Mouse (Mus musculus): ENCODE results near the gene Gp9.

DNA sequence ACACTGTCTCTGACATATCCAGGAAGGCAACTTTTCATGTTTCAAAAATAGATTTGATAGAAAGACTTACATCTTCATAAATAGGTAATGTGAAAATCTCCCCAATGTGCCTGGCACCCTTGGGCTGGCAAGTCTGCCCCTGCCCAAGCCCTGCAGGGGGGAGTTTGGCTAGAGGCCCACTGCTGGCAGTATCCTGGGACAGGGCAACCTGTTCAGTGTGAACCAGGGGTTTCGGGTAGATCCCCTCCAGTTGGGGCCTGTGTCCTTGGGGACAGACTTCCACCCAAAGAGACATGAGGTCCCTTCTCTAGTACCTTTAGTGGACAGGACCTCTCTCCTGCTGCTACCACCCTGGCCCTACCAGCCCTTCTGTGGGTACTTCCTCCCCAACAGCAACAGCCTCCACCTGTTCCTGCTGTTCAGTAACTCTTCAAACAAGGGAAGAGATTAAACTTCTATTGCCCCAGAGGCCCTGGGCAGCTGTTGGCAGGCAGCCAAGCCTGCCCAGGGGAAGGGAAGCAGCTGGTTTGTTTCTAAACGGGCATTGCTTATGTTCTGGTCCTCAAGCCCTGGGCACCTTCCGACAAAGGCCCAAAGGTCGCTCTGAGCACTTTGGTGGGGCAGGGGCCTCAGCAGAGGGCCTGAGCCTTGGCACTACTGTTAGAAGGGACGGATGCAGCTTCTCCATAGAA lies 11.2 kb downstream of the Gp9 start:
- TF ChIP-seq EP300 (IDR thresholded peaks at IDR 0.05; ENCODE audit: insufficient read depth, low read depth, low read length), result no peak
- TF ChIP-seq CTCF (IDR thresholded peaks at IDR 0.05), result no peak
- no peak for TF ChIP-seq POLR2A (IDR thresholded peaks at IDR 0.05; ENCODE audit: insufficient read depth, low read depth, low read length)
